Mouse (Mus musculus) brain, embryonic 14.5 days (tissue): Measurements from ENCODE around the gene Gstp3. TPM values are rescaled to one million over a fixed set of nuclear protein-coding genes. Genes with fewer than 3 reads are reported as not detected.
"Not testable (repeated sequence)": the region's sequence is repeated elsewhere in the genome, so short reads cannot be mapped to it uniquely, and the experiment has no call there.

Experiments
- DNase-seq: peaks from one replicate; pipeline ENCODE4 v3.0.0-alpha.2; 2011; ENCODE audit warnings: low read depth
- CTCF ChIP-seq: fragments of 200-500 bp; IDR thresholded peaks from 2 replicates; pipeline ENCODE4 v1.5.1; 2012; ENCODE audit warnings: inconsistent platforms, mild to moderate bottlenecking, moderate library complexity, borderline replicate concordance; ENCODE audit not compliant: insufficient read depth, insufficient read length; ENCODE audit errors: extremely low read depth
- POLR2A ChIP-seq: fragments of 200-500 bp; IDR thresholded peaks from 2 replicates; pipeline ENCODE4 v1.6.1; 2012; ENCODE audit warnings: mild to moderate bottlenecking, inconsistent platforms, borderline replicate concordance; ENCODE audit not compliant: poor library complexity, insufficient read depth, insufficient read length, severe bottlenecking; ENCODE audit errors: extremely low read depth
- polyA plus RNA-seq: library from polyadenylated mRNA; depleted of rRNA; stranded (reverse); fragments of >200 nt; gene quantifications from 2 replicates; pipeline ENCODE4 v1.2.3, GENCODE M21; 2012

Gstp3 gene
- polyA plus RNA-seq, 1 experiment: not detected

GRCm38 (mm10) chr19:4070756-4071155 is 11.4 kb upstream of the Gstp3 start:
- TF ChIP-seq POLR2A: no peak
- no peak for TF ChIP-seq CTCF
- DNase-seq: no peak

- no peak for DNase-seq
Observed at GRCm38 (mm10) chr19:4070311-4070710, 10.9 kb upstream of the Gstp3 start.

GRCm38 (mm10) chr19:4068717-4069410 is 9.5 kb upstream of the Gstp3 start:
- DNase-seq: no peak
- TF ChIP-seq CTCF: no peak
- no peak for TF ChIP-seq POLR2A

More at GRCm38 (mm10) chr19:4070311-4070710, 10.9 kb upstream of the Gstp3 start:
- TF ChIP-seq POLR2A (no peak), CTCF (no peak)

GRCm38 (mm10) chr19:4068242-4068641 is 8.9 kb upstream of the Gstp3 start:
- DNase-seq: not testable (repeated sequence)

- no peak for TF ChIP-seq CTCF
- TF ChIP-seq POLR2A: no peak
- DNase-seq: no peak
Observed at GRCm38 (mm10) chr19:4066877-4067276, 7.5 kb upstream of the Gstp3 start.

- no peak for TF ChIP-seq POLR2A
- no peak for TF ChIP-seq CTCF
Observed at GRCm38 (mm10) chr19:4066280-4066679, 6.9 kb upstream of the Gstp3 start.

GRCm38 (mm10) chr19:4064501-4064900 is 5.1 kb upstream of the Gstp3 start:
- not testable (repeated sequence) for DNase-seq

More at GRCm38 (mm10) chr19:4066280-4066679, 6.9 kb upstream of the Gstp3 start:
- no peak for DNase-seq

GRCm38 (mm10) chr19:4063357-4063756 is 4.0 kb upstream of the Gstp3 start:
- DNase-seq: not testable (repeated sequence)

- no peak for DNase-seq
- no peak for TF ChIP-seq CTCF
- TF ChIP-seq POLR2A: no peak
Observed at GRCm38 (mm10) chr19:4060899-4061465, 1.6 kb upstream of the Gstp3 start.

GRCm38 (mm10) chr19:4060044-4060898 is 902 bp upstream of the Gstp3 start:
- DNase-seq: not testable (repeated sequence)

GRCm38 (mm10) chr19:4058581-4058980 is 788 bp downstream of the Gstp3 start:
- TF ChIP-seq POLR2A (no peak), CTCF (no peak)
- no peak for DNase-seq

GRCm38 (mm10) chr19:4057962-4058361 is 1.4 kb downstream of the Gstp3 start:
- TF ChIP-seq CTCF (no peak), POLR2A (no peak)
- no peak for DNase-seq
